Mouse (Mus musculus): ENCODE results near the gene Sart1. TPM values are rescaled to one million over a fixed set of nuclear protein-coding genes. Genes with fewer than 3 reads are reported as not detected.

Gene Sart1
- total RNA-seq (2021): 10 to 100 TPM; 83.7 to 99.3 TPM

- peak; percentile 80 to 87 for DNase-seq (ENCODE audit: extremely low spot score in 1 of 2, low spot score in 1 of 2)
Measured at GRCm38 (mm10) chr19:5388588-5389242, at the start of gene Sart1. Gene Sart1 (minus strand): TSS chr19:5388703.

GRCm38 (mm10) chr19:5433951-5434350 lies 45.4 kb upstream of the Sart1 start:
- DNase-seq (ENCODE audit: extremely low spot score in 1 of 2, low spot score in 1 of 2): no peak

- no peak for DNase-seq (ENCODE audit: extremely low spot score in 1 of 2, low spot score in 1 of 2)
Measured at GRCm38 (mm10) chr19:5432992-5433852, 44.7 kb upstream of the Sart1 start.

- no peak for DNase-seq (ENCODE audit: extremely low spot score in 1 of 2, low spot score in 1 of 2)
Measured at GRCm38 (mm10) chr19:5431911-5432464, 43.5 kb upstream of the Sart1 start.

GRCm38 (mm10) chr19:5430408-5430807 lies 41.9 kb upstream of the Sart1 start:
- DNase-seq (ENCODE audit: extremely low spot score in 1 of 2, low spot score in 1 of 2): no peak

- DNase-seq (ENCODE audit: extremely low spot score in 1 of 2, low spot score in 1 of 2): no peak
Measured at GRCm38 (mm10) chr19:5429806-5430205, 41.3 kb upstream of the Sart1 start.

- no peak for DNase-seq (ENCODE audit: extremely low spot score in 1 of 2, low spot score in 1 of 2)
Measured at GRCm38 (mm10) chr19:5429219-5429618, 40.7 kb upstream of the Sart1 start.

GRCm38 (mm10) chr19:5428083-5428482 lies 39.6 kb upstream of the Sart1 start:
- no peak for DNase-seq (ENCODE audit: extremely low spot score in 1 of 2, low spot score in 1 of 2)

GRCm38 (mm10) chr19:5426640-5427290 lies 38.3 kb upstream of the Sart1 start:
- no peak for DNase-seq (ENCODE audit: extremely low spot score in 1 of 2, low spot score in 1 of 2)

- DNase-seq (ENCODE audit: extremely low spot score in 1 of 2, low spot score in 1 of 2): no peak
Measured at GRCm38 (mm10) chr19:5425906-5426565, 37.5 kb upstream of the Sart1 start.

- peak; percentile 85 to 86 for DNase-seq (ENCODE audit: extremely low spot score in 1 of 2, low spot score in 1 of 2)
Measured at GRCm38 (mm10) chr19:5424782-5425741, 36.6 kb upstream of the Sart1 start, which contains the start of the genes Drap1 and AI837181. Gene Drap1 (minus strand): TSS chr19:5424979. Gene AI837181 (plus strand): TSS chr19:5425144.

GRCm38 (mm10) chr19:5424092-5424781 lies 35.7 kb upstream of the Sart1 start:
- peak in 1 of 2 experiments; percentile 59 for DNase-seq (ENCODE audit: extremely low spot score in 1 of 2, low spot score in 1 of 2)

GRCm38 (mm10) chr19:5423561-5423960 lies 35.1 kb upstream of the Sart1 start:
- no peak for DNase-seq (ENCODE audit: extremely low spot score in 1 of 2, low spot score in 1 of 2)

GRCm38 (mm10) chr19:5422895-5423443 lies 34.5 kb upstream of the Sart1 start:
- DNase-seq (ENCODE audit: extremely low spot score in 1 of 2, low spot score in 1 of 2): no peak

GRCm38 (mm10) chr19:5422267-5422666 lies 33.8 kb upstream of the Sart1 start:
- DNase-seq (ENCODE audit: extremely low spot score in 1 of 2, low spot score in 1 of 2): no peak

- no peak for DNase-seq (ENCODE audit: extremely low spot score in 1 of 2, low spot score in 1 of 2)
Measured at GRCm38 (mm10) chr19:5421784-5422183, 33.3 kb upstream of the Sart1 start.

- no peak for DNase-seq (ENCODE audit: extremely low spot score in 1 of 2, low spot score in 1 of 2)
Measured at GRCm38 (mm10) chr19:5420579-5420978, 32.1 kb upstream of the Sart1 start.

GRCm38 (mm10) chr19:5419630-5420029 lies 31.1 kb upstream of the Sart1 start:
- DNase-seq (ENCODE audit: extremely low spot score in 1 of 2, low spot score in 1 of 2): no peak
